In the genomic region with DNA sequence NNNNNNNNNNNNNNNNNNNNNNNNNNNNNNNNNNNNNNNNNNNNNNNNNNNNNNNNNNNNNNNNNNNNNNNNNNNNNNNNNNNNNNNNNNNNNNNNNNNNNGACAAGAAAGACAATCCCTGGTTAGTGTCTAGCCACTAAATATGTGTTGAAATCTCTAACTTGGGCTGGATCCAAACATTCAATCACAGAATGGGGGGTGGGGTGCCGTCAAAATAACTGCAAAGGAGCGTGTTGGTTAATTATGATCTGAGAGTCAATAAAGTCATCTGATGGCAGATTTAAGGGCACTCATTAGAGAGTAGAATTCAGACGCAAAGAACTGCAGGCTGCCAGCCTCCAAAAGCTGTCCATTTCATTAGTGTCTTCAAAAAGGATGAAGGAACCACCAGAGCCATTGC, we compare ENCODE assay signal across 21 mouse cellular contexts.
DNase-seq lines count a peak whose midpoint lies in the region; ATAC-seq and TF ChIP-seq lines count a peak whose summit lies in the region.
"Had no signal": no experiment of that assay in that cellular context is flagged by ENCODE, and none has a peak within 500 bp of the region (broad histone marks: within the 10 kb centered on the region; RNA-seq: fewer than 3 reads in every experiment).

No protein-coding gene starts in this region.

- no peaks in the 10 kb centered on the region for H3K9me3 ChIP-seq in lung, embryonic 14.5 days (ENCODE audit: low read depth, low read length)
- H3K9me3 ChIP-seq in limb, embryonic 12.5 days, result no peaks in the 10 kb centered on the region
- no peaks in the 10 kb centered on the region for H3K9me3 ChIP-seq in neural tube, embryonic 15.5 days (replicated peaks)
- H3K9me3 ChIP-seq: embryonic facial prominence, embryonic 13.5 days; forebrain, embryonic 12.5 days had no signal

- no peak for TF ChIP-seq CTCF in lung, embryonic 14.5 days (IDR thresholded peaks at IDR 0.05; ENCODE audit: low read depth)

- DNase-seq in lung, embryonic 14.5 days, result peak; percentile 49
- DNase-seq in lung, postnatal 14 days, result no peak
- peak; percentile 19 for DNase-seq in embryo, embryonic 11 days
- DNase-seq in adrenal gland, postnatal 4 days (ENCODE audit: low spot score in 2 of 2), result no peak
- no peak for DNase-seq in urinary bladder, postnatal 4 days (ENCODE audit: low spot score in 2 of 2)
- DNase-seq: adrenal gland, adult 8-10 months; adrenal gland, postnatal 36 days; cerebellum, adult 18-20 months; cerebellum, adult 9-11 months; cerebellum, postnatal 36 days; gastrocnemius, postnatal 14 days; heart, adult 2 months; heart, postnatal 36 days had no signal

- ATAC-seq in lung, embryonic 14.5 days (ENCODE audit: insufficient read depth), result peak; percentile 49; the same call in 1 of the 2 replicates
- ATAC-seq in limb, embryonic 12.5 days (ENCODE audit: insufficient number of reproducible peaks, insufficient read depth, low FRiP score, low TSS enrichment, low read depth), result 0 out of 2 replicates have a peak, but pooled peaks have one; percentile 27
- ATAC-seq in neural tube, embryonic 15.5 days (ENCODE audit: low FRiP score), result no peak
- ATAC-seq: forebrain, embryonic 16.5 days; hindbrain, embryonic 16.5 days; inflammation-experienced regulatory T-cells, adult 6 months had no signal

- no peaks in the 10 kb centered on the region for H3K4me1 ChIP-seq in lung, embryonic 14.5 days (ENCODE audit: insufficient read depth)
- peaks cover 47% of the 10 kb centered on the region for H3K4me1 ChIP-seq in limb, embryonic 12.5 days (replicated peaks)
- H3K4me1 ChIP-seq in neural tube, embryonic 15.5 days, result peaks cover 11% of the 10 kb centered on the region; the same call in 1 of the 2 replicates
- H3K4me1 ChIP-seq: forebrain, embryonic 12.5 days had no signal

- 29% methylated on average over 3 of the region's 3 CpGs for WGBS in lung, embryonic 14.5 days
- WGBS in limb, embryonic 12.5 days, result 14% methylated on average over 3 of the region's 3 CpGs
- WGBS in neural tube, embryonic 15.5 days, result 14% methylated on average over 3 of the region's 3 CpGs

- no peaks in the 10 kb centered on the region for H3K36me3 ChIP-seq in lung, embryonic 14.5 days (ENCODE audit: insufficient read depth)
- H3K36me3 ChIP-seq in limb, embryonic 12.5 days, result no peaks in the 10 kb centered on the region
- H3K36me3 ChIP-seq in neural tube, embryonic 15.5 days, result no peaks in the 10 kb centered on the region
- H3K36me3 ChIP-seq: embryonic facial prominence, embryonic 13.5 days; forebrain, embryonic 12.5 days had no signal

- H3K9ac ChIP-seq in lung, embryonic 14.5 days, result no peak overlapping the region
- no peak overlapping the region for H3K9ac ChIP-seq in limb, embryonic 12.5 days (replicated peaks)
- H3K9ac ChIP-seq in neural tube, embryonic 15.5 days (replicated peaks), result no peak overlapping the region
- H3K9ac ChIP-seq: embryonic facial prominence, embryonic 13.5 days; forebrain, embryonic 12.5 days had no signal

- no peak overlapping the region for H3K4me3 ChIP-seq in lung, embryonic 14.5 days (ENCODE audit: low read depth, low read length)
- no peak overlapping the region for H3K4me3 ChIP-seq in limb, embryonic 12.5 days (replicated peaks)
- no peak overlapping the region for H3K4me3 ChIP-seq in neural tube, embryonic 15.5 days (replicated peaks)
- H3K4me3 ChIP-seq: embryonic facial prominence, embryonic 13.5 days; forebrain, embryonic 12.5 days; heart, adult 2 months had no signal

- no peak overlapping the region for H3K4me2 ChIP-seq in lung, embryonic 14.5 days
- 0 out of 2 replicates have a peak overlapping the region, but pooled peaks have one; percentile 0 for H3K4me2 ChIP-seq in limb, embryonic 12.5 days
- no peak overlapping the region; the same call in 1 of the 2 replicates for H3K4me2 ChIP-seq in neural tube, embryonic 15.5 days
- H3K4me2 ChIP-seq: embryonic facial prominence, embryonic 13.5 days; forebrain, embryonic 12.5 days; heart, embryonic 11.5 days had no signal

- H3K27ac ChIP-seq in lung, embryonic 14.5 days (ENCODE audit: low read depth), result no peak overlapping the region
- H3K27ac ChIP-seq in limb, embryonic 12.5 days, result peak overlapping the region; percentile 59; the same call in 1 of the 2 replicates
- H3K27ac ChIP-seq in neural tube, embryonic 15.5 days (replicated peaks), result no peak overlapping the region
- H3K27ac ChIP-seq: embryonic facial prominence, embryonic 13.5 days; forebrain, embryonic 12.5 days; heart, adult 2 months had no signal

- H3K27me3 ChIP-seq in lung, embryonic 14.5 days (ENCODE audit: insufficient read depth, low read length), result no peaks in the 10 kb centered on the region
- no peaks in the 10 kb centered on the region for H3K27me3 ChIP-seq in limb, embryonic 12.5 days
- H3K27me3 ChIP-seq in neural tube, embryonic 15.5 days (replicated peaks), result no peaks in the 10 kb centered on the region
- H3K27me3 ChIP-seq: embryonic facial prominence, embryonic 13.5 days; forebrain, embryonic 12.5 days had no signal

Comparison
In these comparisons a context has a peak if more than half of its experiments do, and no peak if none do; other contexts are left out.
1. DNase-seq: peak in lung, embryonic 14.5 days (single experiment) and embryo, embryonic 11 days (single experiment); none in lung, postnatal 14 days (single experiment), adrenal gland, postnatal 4 days (0 of 2) and urinary bladder, postnatal 4 days (0 of 2).